Mouse (Mus musculus): ENCODE data around the gene Msh2.
"Not testable (repeated sequence)": the region's sequence is repeated elsewhere in the genome, so short reads cannot be mapped to it uniquely, and the experiment has no call there.

- not testable (repeated sequence) for TF ChIP-seq TAL1, GATA1 (IDR thresholded peaks at IDR 0.05; ENCODE audit: low read length)
Observed at GRCm38 (mm10) chr17:87655616-87656015, 16.5 kb upstream of the Msh2 start.
